Mouse (Mus musculus): ENCODE data around the gene Eif6. TPM values are rescaled to one million over a fixed set of nuclear protein-coding genes. Genes with fewer than 3 reads are reported as not detected.

Gene Eif6
- total and polyA plus RNA-seq, 3 experiments: 220 to 463 (median 289) TPM

GRCm38 (mm10) chr2:155837961-155838360 lies 11.2 kb upstream of the Eif6 start:
- Histone ChIP-seq H3K4me2 (ENCODE audit: insufficient read depth, low read depth, poor library complexity, severe bottlenecking) (no peak overlapping the region), H3K4me3 (replicated peaks in 1 of 3; ENCODE audit: low read depth in 2 of 3, low read length in 2 of 3, poor library complexity in 1 of 3) (no peak overlapping the region), H3K27ac (ENCODE audit: insufficient read depth, low read depth) (no peak overlapping the region), H3K9me3 (replicated peaks; ENCODE audit: low read length) (no peaks in the 10 kb centered on the region), H3K9ac (ENCODE audit: insufficient read depth, low read depth) (no peak overlapping the region), H3K27me3 (replicated peaks) (peaks cover 40% of the 10 kb centered on the region), H3K36me3 (replicated peaks in 1 of 2; ENCODE audit: control insufficient read depth in 1 of 2, insufficient read depth in 1 of 2, low read length in 1 of 2) (no peaks in the 10 kb centered on the region), H3K4me1 (ENCODE audit: control insufficient read depth in 1 of 2, insufficient read depth in 2 of 2) (no peaks in the 10 kb centered on the region), H3K79me2 (replicated peaks; ENCODE audit: control insufficient read depth, extremely low read depth, insufficient read depth, poor library complexity, severe bottlenecking) (no peaks in the 10 kb centered on the region)
- no peak for DNase-seq (ENCODE audit: extremely low read depth)
- no peak for TF ChIP-seq NRF1 (IDR thresholded peaks at IDR 0.05; ENCODE audit: low read depth, low read length)
- no peak for TF ChIP-seq ZKSCAN1 (IDR thresholded peaks at IDR 0.05; ENCODE audit: borderline replicate concordance, low read depth, low read length)
- no peak for TF ChIP-seq POLR2AphosphoS2 (IDR thresholded peaks at IDR 0.05; ENCODE audit: low read depth, low read length)
- TF ChIP-seq TBP (conservative IDR thresholded peaks at IDR 0.05; ENCODE audit: low read depth, low read length): no peak
- no peak for TF ChIP-seq ZNF384 (IDR thresholded peaks at IDR 0.05; ENCODE audit: low read depth, low read length)
- no peak for TF ChIP-seq KAT2A (IDR thresholded peaks at IDR 0.05; ENCODE audit: insufficient replicate concordance, low read length)
- no peak for TF ChIP-seq E2F4 (IDR thresholded peaks at IDR 0.05; ENCODE audit: insufficient replicate concordance, low read depth, low read length)
- TF ChIP-seq ELF1 (IDR thresholded peaks at IDR 0.05; ENCODE audit: low read depth, low read length): no peak
- no peak for TF ChIP-seq EP300 (IDR thresholded peaks at IDR 0.05; ENCODE audit: low read length)
- no peak for TF ChIP-seq MAFK (IDR thresholded peaks at IDR 0.05; ENCODE audit: insufficient replicate concordance, low read length)
- TF ChIP-seq CHD2 (IDR thresholded peaks at IDR 0.05; ENCODE audit: low read length): no peak
- TF ChIP-seq ZC3H11A (IDR thresholded peaks at IDR 0.05; ENCODE audit: low read depth, low read length): no peak
- no peak for TF ChIP-seq SMC3 (IDR thresholded peaks at IDR 0.05; ENCODE audit: low read depth, low read length)
- no peak for TF ChIP-seq POLR2A (IDR thresholded peaks at IDR 0.05; ENCODE audit: low read depth, low read length)
- TF ChIP-seq CHD1 (IDR thresholded peaks at IDR 0.05; ENCODE audit: low read depth, low read length): no peak
- TF ChIP-seq MAZ (IDR thresholded peaks at IDR 0.05; ENCODE audit: low read depth, low read length): no peak
- dilution Hi-C loops (cut with MboI; ENCODE audit: extremely low pct_ligation_motif_present, extremely low pct_unique_long_range_greater_than_20kb, low sequenced_read_pairs): no loop called here
- in situ Hi-C loops (cut with MboI; ENCODE audit: low pct_ligation_motif_present, low pct_unique_long_range_greater_than_20kb, low sequenced_read_pairs): loop anchor here (25.0 kb wide), 1 partner anchor 299 kb away; the partner anchor contains the start of genes Gm28036, Nfs1 and Romo1

GRCm38 (mm10) chr2:155834732-155835131 lies 8.0 kb upstream of the Eif6 start, which contains the start of gene Fam83c:
Gene Fam83c (minus strand): TSS chr2:155834854.
- Histone ChIP-seq H3K27ac (ENCODE audit: insufficient read depth, low read depth) (no peak within 1 kb of the TSS), H3K27me3 (replicated peaks) (peaks cover 30% of the 10 kb centered on the region), H3K9ac (ENCODE audit: insufficient read depth, low read depth) (no peak within 1 kb of the TSS), H3K36me3 (replicated peaks in 1 of 2; ENCODE audit: control insufficient read depth in 1 of 2, insufficient read depth in 1 of 2, low read length in 1 of 2) (no peaks in the 10 kb centered on the region), H3K4me2 (ENCODE audit: insufficient read depth, low read depth, poor library complexity, severe bottlenecking) (no peak within 1 kb of the TSS), H3K4me3 (replicated peaks in 1 of 3; ENCODE audit: low read depth in 2 of 3, low read length in 2 of 3, poor library complexity in 1 of 3) (no peak within 1 kb of the TSS), H3K9me3 (replicated peaks; ENCODE audit: low read length) (no peaks in the 10 kb centered on the region), H3K4me1 (ENCODE audit: control insufficient read depth in 1 of 2, insufficient read depth in 2 of 2) (no peaks in the 10 kb centered on the region), H3K79me2 (replicated peaks; ENCODE audit: control insufficient read depth, extremely low read depth, insufficient read depth, poor library complexity, severe bottlenecking) (no peaks in the 10 kb centered on the region)
- DNase-seq (ENCODE audit: extremely low read depth): no peak
- dilution Hi-C loops (cut with MboI; ENCODE audit: extremely low pct_ligation_motif_present, extremely low pct_unique_long_range_greater_than_20kb, low sequenced_read_pairs) (no loop called here), in situ Hi-C loops (cut with MboI; ENCODE audit: low pct_ligation_motif_present, low pct_unique_long_range_greater_than_20kb, low sequenced_read_pairs) (loop anchor here (25.0 kb wide), 1 partner anchor 303 kb away; the partner anchor contains the start of genes Gm28036, Nfs1 and Romo1)
- no peak for TF ChIP-seq ETS1 (conservative IDR thresholded peaks at IDR 0.05; ENCODE audit: low read depth, low read length)
- no peak for TF ChIP-seq KAT2A (IDR thresholded peaks at IDR 0.05; ENCODE audit: insufficient replicate concordance, low read length)
- TF ChIP-seq CTCF (conservative IDR thresholded peaks at IDR 0.05 in 1 of 2, IDR thresholded peaks at IDR 0.05 in 1 of 2; ENCODE audit: low read depth in 2 of 2, low read length in 2 of 2): no peak
- TF ChIP-seq MEF2A (IDR thresholded peaks at IDR 0.05; ENCODE audit: borderline replicate concordance, low read depth, low read length): no peak
- no peak for TF ChIP-seq RCOR1 (conservative IDR thresholded peaks at IDR 0.05; ENCODE audit: low read depth, low read length)
- no peak for TF ChIP-seq MAZ (IDR thresholded peaks at IDR 0.05; ENCODE audit: low read depth, low read length)
- TF ChIP-seq E2F4 (IDR thresholded peaks at IDR 0.05; ENCODE audit: insufficient replicate concordance, low read depth, low read length): no peak
- TF ChIP-seq MAFK (IDR thresholded peaks at IDR 0.05; ENCODE audit: insufficient replicate concordance, low read length): no peak
- no peak for TF ChIP-seq JUND (conservative IDR thresholded peaks at IDR 0.05; ENCODE audit: low read depth, low read length)
- no peak for TF ChIP-seq MAX (IDR thresholded peaks at IDR 0.05; ENCODE audit: low read length)

All from CH12.LX (cell line).